Mouse (Mus musculus) kidney, adult 8-10 months (tissue): ENCODE measurements at regions not wholly inside any gene's neighbourhood (a gene's known extent, or its start where the extent isn't known, plus 50 kb on each side); places are given as distances from the start of the nearest gene placed in this dataset.
"Not testable (repeated sequence)": the region's sequence is repeated elsewhere in the genome, so short reads cannot be mapped to it uniquely, and the experiment has no call there.

Experiments used
- DNase-seq, 2 experiments: peaks; one replicate each; pipeline ENCODE4 v3.0.0; 2022

- DNase-seq: not testable (repeated sequence)
Observed at GRCm38 (mm10) chr16:21102033-21102432, 51.8 kb downstream of the Teddm3 start.

DNA sequence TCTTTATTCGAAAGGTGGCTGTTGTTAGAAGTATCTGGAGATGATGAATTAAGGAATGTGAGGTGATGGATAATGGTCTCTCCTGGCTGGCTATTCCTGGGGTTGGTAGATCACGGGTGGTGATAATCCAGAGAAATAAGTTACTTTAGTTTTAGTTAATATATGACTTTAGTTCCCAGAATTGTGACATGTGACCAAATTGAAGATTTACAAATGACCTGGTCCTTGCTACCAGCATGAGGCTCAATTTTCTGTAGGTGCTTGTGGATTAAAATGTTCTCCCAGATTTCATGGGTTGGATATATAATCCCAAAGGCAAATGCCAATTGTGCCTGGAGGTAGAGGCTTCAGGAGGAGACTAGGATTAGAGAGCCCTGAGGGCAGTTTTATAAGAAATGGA is 53.7 kb downstream of the Teddm3 start:
- peak; percentile 6 to 45 for DNase-seq

DNA sequence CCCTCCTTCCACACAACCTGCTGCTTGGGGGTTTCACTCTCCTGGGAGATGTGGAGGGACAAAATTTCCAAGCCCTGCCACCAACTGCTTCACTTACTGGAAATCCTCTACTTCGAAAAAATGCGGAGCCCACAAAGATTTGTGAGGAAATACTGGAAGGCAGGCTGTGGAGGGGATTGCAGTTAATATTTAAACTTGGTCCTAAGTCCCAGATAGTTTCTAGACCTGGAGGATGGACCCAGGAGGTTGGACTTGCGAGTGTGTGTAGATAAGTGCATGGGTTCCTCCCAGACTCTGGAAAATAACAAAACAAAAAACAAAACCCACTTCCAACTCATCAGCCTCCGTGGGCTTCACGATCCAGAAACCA is 79.0 kb downstream of the Teddm3 start:
- DNase-seq: peak; percentile 12 to 27

GRCm38 (mm10) chr16:21074082-21074778 is 79.6 kb downstream of the Teddm3 start:
- DNase-seq: peak in 1 of 2 experiments; percentile 9

DNA sequence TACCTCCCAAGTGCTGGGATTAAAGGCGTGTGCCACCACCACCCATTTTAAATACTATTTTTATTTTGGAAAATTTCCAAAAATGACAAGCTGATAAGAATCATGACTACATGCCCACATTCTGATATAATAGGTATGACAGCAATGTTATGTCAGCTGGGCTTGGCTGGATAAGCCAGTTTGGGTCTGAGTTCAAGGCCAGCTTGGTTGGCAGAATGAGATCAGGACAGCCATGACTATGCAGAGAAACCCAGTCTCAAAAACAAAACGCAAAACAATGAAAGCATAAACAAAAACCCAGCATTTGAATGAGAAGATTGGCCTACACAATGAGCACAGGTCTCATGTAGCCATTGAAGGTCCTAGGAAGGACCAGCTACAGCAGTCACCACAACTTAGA is 93.6 kb downstream of the Teddm3 start:
- DNase-seq: no peak

DNA sequence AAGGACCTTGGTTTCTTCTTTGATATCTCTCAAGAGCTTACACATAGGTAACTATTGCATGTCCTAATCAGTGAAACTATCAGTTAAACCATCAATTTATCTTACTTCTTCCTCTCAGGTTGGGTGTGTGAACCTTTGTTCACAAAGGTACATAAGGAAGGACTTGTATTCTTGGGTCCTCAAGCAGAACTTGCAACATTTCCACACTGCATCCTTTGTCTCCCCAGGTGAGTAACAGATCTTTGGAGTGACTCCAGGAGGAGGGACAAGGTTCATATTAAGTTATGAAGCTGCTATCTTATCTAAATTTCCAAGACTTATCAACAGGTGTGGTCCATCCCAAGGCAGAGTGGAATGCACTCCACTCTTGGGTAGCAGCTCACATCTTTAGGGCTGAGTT is 99.0 kb downstream of the Teddm3 start:
- no peak for DNase-seq

GRCm38 (mm10) chr16:21022087-21022486 is 131.7 kb downstream of the Teddm3 start:
- DNase-seq: not testable (repeated sequence)

GRCm38 (mm10) chr16:21004871-21005270 is 148.9 kb downstream of the Teddm3 start:
- DNase-seq: no peak

GRCm38 (mm10) chr16:21001126-21001525 is 152.7 kb downstream of the Teddm3 start:
- DNase-seq: no peak

DNA sequence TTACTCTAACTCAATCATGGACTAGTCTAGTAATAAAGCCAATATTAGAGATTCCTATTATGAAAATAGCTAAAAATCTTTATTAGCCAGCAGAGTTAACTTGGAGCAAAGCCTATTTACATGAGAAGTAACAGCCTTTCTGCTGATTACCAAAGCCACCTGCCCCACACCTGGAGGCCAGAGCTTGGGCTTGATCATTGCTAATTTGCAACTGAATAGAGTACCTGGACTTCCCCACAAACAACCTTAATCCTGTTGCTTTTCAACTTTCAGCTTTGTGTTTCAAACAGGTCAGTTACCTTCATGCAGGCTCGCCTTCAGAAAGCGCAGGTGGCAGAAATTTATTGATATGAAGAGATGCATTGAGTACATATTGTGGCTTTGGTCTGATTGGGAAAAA is 163.3 kb downstream of the Teddm3 start:
- no peak for DNase-seq

DNA sequence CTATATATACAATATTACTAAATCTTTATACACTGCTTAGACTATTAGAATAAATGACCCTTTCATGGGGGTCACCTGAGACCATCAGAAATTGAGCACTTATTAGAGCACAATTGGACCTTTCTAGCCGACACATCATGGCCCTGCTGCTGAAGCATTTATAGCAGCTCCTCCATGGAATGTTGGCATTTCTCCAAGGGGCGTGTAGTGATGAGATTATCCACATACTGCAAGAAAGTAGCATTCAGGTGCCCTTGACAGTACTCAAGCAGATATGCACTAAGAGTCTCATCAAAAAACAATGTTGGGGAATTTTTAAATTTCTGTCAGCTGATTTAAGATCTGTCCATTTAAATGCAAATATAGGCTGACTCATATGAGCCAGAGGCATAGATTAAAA is 178.4 kb downstream of the Teddm3 start:
- peak in 1 of 2 experiments; percentile 20 for DNase-seq

- DNase-seq: peak in 1 of 2 experiments; percentile 17
Observed at GRCm38 (mm10) chr16:20972442-20972841, 181.4 kb downstream of the Teddm3 start.

DNA sequence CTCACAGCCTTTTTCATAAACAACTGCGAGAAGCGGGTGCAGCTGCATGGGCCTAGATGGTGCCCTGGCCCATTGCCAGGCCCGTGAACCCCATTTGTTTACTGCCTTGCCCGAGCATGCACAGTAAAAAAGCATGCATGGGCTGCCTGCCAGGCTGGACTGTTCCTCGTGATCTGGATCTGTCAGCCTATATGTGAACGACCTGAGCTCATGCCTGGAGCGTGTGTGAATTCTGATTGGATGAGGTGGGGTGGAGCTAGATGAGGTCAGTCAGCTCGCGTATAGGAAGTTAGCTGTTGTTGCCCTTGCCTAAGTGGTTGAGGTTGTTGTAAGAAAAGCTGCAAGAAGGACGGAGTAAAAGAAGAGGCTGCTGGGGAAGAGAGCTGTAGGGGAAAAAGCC is 194.9 kb downstream of the Teddm3 start:
- DNase-seq: peak; percentile 16 to 34

GRCm38 (mm10) chr16:20936722-20937121 is 202.4 kb upstream of the Thpo start:
- no peak for DNase-seq

DNA sequence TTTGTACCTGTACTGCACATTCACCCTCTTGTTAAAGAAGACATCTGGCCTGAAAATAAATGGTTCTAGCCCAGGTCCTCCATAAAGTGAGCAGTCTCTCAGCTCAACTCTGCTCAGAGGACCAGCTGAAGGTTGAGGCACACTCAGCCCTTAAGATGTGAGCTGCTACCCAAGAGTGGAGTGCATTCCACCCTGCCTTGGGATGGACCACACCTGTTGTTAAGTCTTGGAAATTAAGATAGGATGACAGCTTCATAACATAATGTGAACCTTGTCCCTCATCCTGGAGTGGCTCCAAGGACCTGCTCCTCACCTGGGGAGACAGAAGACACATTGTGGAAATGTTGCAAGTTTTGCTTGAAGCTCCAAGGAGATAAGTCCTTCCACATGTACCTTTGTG is 200.5 kb upstream of the Thpo start:
- DNase-seq: not testable (repeated sequence)

- not testable (repeated sequence) for DNase-seq
Observed at GRCm38 (mm10) chr16:20930003-20930402, 195.7 kb upstream of the Thpo start.

DNA sequence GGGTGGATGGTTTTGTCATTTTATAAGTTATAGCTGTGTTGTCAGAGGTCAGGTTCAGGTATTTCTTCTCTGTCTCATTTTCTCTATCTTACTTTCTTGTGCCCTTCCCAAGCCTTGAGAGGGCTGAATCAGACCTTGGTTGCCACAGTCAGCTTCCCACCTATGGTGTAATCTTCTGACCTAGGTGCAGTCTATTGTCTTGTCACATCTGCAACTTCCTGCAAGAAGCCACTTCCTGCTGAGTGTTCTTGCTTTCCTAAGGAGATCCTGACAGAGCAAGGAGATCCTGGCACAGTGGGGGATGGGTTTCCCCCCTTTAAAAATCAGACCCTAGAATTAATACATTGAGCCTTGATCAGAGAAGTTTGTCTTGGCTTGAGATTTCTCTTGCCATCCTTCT is 191.5 kb upstream of the Thpo start:
- DNase-seq: not testable (repeated sequence)

- DNase-seq: not testable (repeated sequence)
Observed at GRCm38 (mm10) chr16:20910864-20911263, 176.6 kb upstream of the Thpo start.

DNA sequence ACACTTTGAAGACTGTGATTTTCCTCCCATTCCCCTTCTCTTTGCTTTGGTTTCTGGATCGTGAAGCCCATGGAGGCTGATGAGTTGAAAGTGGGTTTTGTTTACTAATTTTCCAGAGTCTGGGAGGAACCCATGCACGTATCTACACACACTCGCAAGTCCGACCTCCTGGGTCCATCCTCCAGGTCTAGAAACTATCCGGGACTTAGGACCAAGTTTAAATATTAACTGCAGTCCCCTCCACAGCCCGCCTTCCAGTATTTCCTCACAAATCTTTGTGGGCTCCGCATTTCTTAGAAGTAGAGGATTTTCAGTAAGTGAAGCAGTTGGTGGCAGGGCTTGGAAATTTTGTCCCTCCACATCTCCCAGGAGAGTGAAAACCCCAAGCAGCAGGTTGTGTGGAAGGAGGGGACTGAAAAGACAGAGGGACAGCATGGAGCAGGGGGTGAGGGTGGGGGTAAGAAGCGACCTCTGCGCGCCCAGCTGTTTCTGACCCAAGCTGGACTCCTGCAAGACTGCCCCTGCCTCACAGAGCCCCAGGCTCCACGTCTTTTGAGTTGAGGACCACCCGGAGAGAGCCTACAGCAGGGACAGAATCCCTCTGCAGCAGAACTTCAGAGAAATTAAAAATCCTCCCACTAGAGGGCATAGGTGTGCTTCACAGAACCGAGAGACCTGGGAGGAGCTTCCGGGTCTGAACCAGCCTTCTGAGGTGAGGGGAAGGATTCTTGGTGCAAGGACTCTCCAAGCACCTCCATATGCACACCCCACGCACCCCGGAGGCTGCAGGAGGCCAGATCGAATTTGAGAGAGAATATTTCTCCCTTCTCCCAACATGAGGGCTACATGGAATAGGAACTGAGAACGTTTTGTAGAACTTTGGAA is 174.4 kb upstream of the Thpo start:
- peak; percentile 56 to 78 for DNase-seq

DNA sequence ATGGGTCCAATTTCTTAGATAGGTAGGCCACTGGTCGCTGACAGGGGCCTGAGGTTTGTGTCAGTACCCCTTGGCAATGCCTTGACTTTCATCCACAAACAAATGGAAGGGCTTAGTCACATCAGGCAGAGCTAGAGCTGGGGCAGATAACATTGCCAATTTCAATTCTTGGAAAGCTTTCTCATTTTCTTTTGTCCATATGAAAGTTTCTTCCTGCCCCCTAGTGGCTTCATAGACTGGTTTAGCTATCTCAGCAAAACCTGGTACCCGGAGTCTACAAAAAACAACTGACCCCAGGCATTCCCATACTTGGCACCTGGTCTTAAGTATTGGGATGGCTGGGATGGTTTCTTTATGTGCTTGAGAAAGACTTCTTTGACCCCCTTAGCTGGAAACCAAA is 161.4 kb upstream of the Thpo start:
- peak; percentile 9 to 17 for DNase-seq

DNA sequence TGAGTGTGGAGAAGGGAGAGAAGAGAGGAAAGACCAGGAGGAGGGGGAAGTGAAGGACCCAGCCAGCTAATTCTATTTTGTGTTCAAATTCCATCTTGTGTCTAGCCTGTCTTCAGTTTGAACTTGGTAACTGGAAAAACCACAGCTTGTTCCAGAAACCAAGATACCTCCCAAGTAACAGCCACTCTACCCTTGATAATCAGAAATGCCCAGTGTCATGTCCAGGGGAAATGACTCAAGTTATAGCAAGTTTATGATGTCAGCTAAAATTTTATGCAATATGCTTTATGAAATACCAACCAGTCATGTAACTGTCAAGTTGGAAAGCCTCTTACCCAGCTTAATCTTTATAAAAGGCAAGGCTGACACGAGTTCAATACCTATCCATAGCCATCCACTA is 137.4 kb upstream of the Thpo start:
- no peak for DNase-seq

GRCm38 (mm10) chr16:20866771-20867170 is 132.5 kb upstream of the Thpo start:
- peak; percentile 14 to 39 for DNase-seq

DNA sequence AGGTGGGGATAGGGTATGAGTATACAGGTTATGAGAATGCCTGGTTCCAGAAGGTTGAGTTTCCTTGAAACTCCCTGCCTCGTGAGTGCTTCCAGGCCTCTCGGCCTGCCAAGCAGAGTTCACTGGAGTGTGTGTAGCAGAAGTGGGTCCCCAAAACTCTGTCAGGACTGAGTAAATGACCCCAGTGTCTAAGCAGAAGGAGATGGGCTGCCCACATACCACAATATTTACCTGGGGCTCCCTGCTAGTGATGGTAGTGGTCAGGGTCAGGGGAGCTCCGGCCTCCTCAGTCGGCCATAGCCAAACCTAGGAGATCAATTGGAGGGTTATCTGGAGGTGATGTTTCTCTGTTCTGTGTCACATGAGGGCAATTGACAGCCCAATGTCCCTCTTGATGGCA is 126.9 kb upstream of the Thpo start:
- DNase-seq: no peak

DNA sequence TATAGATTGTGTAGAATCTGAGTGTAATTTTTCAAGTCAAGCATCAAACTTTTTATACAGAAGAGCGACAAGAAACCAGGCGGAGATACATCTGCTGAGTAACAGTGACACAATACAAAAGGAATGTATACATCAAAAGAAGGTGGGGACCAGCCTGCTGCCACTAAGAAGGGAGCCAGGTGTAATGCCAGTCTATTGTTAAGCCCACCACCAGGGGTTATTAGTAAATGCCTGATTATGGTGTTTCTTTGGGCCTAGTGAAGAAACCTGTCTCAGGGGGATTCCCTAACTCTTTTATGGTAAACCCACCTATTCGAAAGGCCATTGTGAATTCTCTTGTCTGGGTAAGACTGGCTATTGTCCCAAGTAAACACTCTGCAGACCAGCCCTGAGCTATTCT is 126.3 kb upstream of the Thpo start:
- not testable (repeated sequence) for DNase-seq
